Mouse (Mus musculus) left cerebral cortex, adult 2 months (tissue): ENCODE results near the gene Abhd14b. TPM values are rescaled to one million over a fixed set of nuclear protein-coding genes. Genes with fewer than 3 reads are reported as not detected.

ENCODE experiments used
- DNase-seq, 2 experiments: peaks; one replicate each; pipeline ENCODE4 v3.0.0; 2021 to 2022; ENCODE audit warnings: low spot score in 2 of 2, mixed read lengths in 1 of 2; ENCODE audit errors: extremely low spot score in 1 of 2
- H3K27ac ChIP-seq: fragments of 200-600 bp; 2 replicates; pipeline ENCODE4 v1.8.1; 2022
- H3K4me3 ChIP-seq: fragments of 200-600 bp; 2 replicates; pipeline ENCODE4 v1.8.1; 2022
- CTCF ChIP-seq: fragments of 200-600 bp; IDR thresholded peaks from 2 replicates; pipeline ENCODE4 v1.8.1; 2022; ENCODE audit warnings: antibody characterized with exemption, mild to moderate bottlenecking, moderate library complexity
- intact Hi-C: fragments of 180-260 bp; cut with DNase I; formaldehyde crosslinking; loops from one replicate; pipeline ENCODE4 v1.15.1; 2025
- long read RNA-seq, 2 experiments: library from polyadenylated mRNA; stranded (forward); transcript quantifications; one replicate each; pipeline ENCODE4 v2.0.0; 2021; ENCODE audit warnings: borderline mapping rate in 2 of 2
- total RNA-seq, 2 experiments: library from RNA; stranded (reverse); gene quantifications; 2 replicates each; pipeline ENCODE4 v1.2.3; 2021

Abhd14b gene
- 10 to 100 TPM; 12.2 to 14.1 TPM for total RNA-seq
- long read RNA-seq, experiment 1, partial matches to known transcripts: 7 of 15 reads
- long read RNA-seq, experiment 1, other reads (novel, unspliced or antisense): 4 of 15 reads
- long read RNA-seq, experiment 2, partial matches to known transcripts: 7 of 18 reads
- long read RNA-seq, experiment 2, other reads (novel, unspliced or antisense): 5 of 18 reads

DNA sequence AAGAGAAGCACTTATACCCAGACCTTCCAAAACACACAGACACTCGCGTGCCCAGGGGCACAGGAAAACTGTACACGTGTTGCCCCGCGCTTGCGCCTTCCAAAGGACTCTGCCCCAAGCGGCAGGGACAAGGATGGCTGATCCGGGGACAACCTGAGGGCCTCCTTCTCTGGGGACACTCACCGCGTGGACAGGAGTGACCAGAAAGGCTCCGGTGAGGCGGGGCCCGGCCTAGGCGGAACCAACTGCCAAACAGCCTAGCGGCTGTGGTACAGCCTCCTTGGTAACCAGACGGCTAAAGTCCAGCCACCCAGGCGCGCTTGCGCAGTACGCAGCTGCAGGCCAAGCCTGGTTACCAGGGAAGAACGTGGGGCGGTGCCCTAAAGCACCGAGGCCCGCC is at the start of gene Abhd14b, which contains the start of gene Abhd14a:
Abhd14b (plus strand) TSS at position 112 of the 400 bp plus-strand sequence.
Abhd14a (minus strand) TSS at position 331 of the 400 bp plus-strand sequence.
- peak; percentile 89 to 91 for DNase-seq
- intact Hi-C loops: no loop called here
- H3K27ac ChIP-seq: peak within 1 kb of the TSS; percentile 83

DNA sequence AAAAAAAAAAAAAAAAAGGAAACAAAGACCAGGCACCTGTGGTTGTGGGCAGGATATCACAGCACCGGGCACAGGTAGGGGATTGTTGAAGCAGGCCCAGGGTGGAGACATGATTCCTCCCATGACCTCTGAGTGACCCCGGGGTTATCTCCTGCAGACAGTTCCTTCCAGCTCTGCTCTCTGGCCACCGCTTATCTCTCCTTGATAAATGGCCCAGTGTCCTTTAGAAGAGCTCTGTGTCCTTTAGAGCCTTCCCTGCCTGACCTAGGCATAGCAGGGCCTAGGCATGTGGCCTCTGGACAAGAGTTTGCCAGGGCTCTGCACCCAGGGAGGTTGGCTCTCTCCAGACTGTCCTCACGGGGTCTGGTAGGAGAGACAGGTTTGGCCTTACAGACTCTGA is 49.5 kb upstream of the Abhd14b start:
- intact Hi-C loops: no loop called here
- Histone ChIP-seq H3K4me3 (no peak overlapping the region), H3K27ac (no peak overlapping the region)
- no peak for TF ChIP-seq CTCF
- DNase-seq: no peak

More for the DNA sequence above, at the start of gene Abhd14b, which contains the start of gene Abhd14a:
- H3K4me3 ChIP-seq: peak within 1 kb of the TSS; percentile 61
- TF ChIP-seq CTCF: peak; percentile 51

DNA sequence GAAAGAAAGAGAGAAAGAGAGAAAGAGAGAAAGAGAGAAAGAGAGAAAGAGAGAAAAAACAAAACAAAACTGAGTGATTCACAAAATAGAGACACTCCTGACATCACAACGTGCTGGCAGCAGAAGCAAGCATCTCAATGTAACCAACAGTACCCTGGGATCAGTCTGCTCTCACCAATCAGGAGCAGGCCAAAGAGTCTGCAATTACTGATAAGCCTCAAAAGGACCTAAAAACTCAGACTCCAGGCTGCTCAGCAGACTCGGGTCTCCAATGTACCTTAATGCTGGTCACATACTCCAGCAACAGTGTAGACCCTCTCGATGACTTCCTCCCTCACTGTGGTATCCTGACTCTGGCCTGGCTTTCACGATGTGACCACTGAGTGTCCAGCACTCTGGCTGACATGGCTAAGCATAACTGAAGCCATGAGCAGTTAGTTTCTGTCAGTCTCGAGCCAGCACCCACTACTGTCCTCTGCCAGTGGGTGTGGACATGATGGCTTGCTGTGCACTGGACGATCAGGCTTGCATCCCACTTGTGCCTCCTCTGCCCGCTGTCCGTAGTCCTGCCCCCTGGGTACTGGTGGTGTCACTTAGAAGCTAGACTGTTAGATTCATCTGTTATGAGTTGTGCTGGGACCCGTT is 48.5 kb upstream of the Abhd14b start:
- H3K4me3 ChIP-seq: no peak overlapping the region
- intact Hi-C loops: no loop called here
- H3K27ac ChIP-seq: no peak overlapping the region
- TF ChIP-seq CTCF: no peak
- no peak for DNase-seq

DNA sequence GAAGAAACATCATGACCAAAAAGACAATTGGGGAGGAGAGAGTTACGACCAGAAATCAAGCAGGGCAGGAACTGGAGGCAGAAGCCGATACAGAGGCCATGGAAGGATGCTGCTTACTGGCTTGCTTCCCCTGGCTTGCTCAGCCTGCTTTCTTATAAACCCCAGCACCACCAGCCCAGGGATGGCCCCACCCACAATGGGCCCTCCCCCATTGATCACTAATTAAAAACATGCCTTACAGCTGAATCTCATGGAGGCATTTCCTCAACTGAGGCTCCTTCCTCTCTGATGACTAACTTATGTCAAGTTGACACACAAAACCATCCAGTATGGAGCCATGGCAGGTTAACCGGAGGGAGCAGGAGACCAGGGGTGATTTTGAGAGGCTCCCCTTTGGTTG is 47.5 kb upstream of the Abhd14b start:
- Histone ChIP-seq H3K4me3 (no peak overlapping the region), H3K27ac (no peak overlapping the region)
- no peak for DNase-seq
- intact Hi-C loops: no loop called here
- no peak for TF ChIP-seq CTCF

DNA sequence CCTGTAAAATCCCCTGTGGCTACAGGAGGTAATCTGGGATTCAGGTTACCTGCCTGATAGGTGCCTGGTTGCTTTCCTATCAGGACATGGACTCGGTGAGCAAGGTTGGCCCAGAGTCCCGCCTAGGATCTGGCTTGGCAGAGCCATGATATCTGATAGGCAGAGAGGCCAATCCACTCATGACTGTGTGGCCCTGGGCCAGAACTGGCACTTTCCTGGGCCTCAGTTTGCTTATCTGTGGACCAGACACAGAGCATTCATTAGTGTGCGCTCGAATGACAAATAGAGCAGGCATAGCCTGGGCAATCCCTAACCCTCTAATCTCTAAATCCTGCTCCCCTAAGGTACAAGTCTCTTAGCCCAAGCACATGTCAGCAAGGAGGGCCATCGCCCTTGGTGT is 45.1 kb upstream of the Abhd14b start:
- intact Hi-C loops: loop anchor here (2.0 kb wide), 3 partner anchors 17 to 101 kb away; no protein-coding TSS in a partner anchor
- H3K27ac ChIP-seq: peak overlapping the region; percentile 87
- TF ChIP-seq CTCF: no peak
- no peak overlapping the region for H3K4me3 ChIP-seq
- no peak for DNase-seq

DNA sequence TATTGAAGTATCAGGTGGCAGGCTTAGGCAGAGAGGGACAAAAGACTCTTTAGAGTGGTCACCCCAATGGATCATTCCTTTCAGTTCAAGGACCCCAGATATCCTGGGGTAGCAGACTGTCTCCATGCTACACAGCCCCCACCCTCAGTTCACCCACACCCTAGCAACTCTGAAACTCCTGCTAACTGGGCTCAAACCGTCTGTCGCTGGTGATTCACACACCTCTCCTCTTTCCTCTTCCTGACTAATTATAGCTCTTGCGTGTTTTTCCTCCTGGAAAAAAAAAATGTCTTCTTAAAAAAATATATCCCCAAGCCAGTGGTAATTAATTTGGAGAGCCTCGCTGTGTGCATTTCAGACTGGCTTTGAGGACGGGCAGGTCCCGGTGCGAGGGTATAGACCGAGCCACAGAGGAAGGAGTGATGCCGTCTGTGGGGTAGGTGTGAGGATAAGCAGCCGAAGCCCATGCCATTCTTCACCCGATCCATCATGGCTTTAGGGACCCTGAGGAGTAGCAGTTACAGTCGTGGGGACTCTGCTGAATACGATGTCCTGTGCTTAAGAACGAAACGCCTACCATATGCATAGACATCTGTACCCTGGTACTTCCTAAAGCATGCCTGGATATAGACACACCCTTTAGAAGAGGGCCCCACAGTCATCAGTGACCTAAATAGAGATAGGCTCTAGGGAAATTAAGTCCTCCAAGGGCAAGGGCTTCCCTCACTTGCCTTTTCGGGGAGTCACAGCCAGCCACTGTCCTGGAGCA is 44.5 kb upstream of the Abhd14b start:
- intact Hi-C loops: loop anchor here (2.0 kb wide), 3 partner anchors 16 to 102 kb away; no protein-coding TSS in a partner anchor
- no peak for TF ChIP-seq CTCF
- no peak for DNase-seq
- H3K27ac ChIP-seq: peak overlapping the region; percentile 87
- no peak overlapping the region for H3K4me3 ChIP-seq

DNA sequence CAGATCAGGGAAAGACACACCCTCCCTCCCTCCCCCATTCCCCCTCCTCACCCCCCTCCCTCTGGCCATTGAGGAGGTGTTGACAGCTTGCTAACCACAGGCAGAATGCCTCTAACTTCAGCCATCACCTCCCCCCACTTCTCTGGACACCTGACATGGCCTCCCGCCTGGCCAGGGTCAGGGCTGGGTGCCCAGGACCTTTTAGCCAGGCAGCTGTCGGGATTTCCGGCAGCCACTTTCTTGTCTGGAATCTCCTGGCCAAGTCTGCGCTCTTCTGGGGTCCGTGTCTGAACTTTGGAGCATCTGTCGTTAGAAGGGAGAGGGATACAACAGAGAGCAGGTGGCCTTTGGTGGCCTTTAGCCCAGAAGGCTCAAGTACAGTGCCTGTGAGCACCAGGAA is 42.0 kb upstream of the Abhd14b start:
- H3K4me3 ChIP-seq: no peak overlapping the region
- 0 out of 2 replicates have a peak overlapping the region, but pooled peaks have one; percentile 28 for H3K27ac ChIP-seq
- DNase-seq: no peak
- TF ChIP-seq CTCF: no peak
- intact Hi-C loops: no loop called here

DNA sequence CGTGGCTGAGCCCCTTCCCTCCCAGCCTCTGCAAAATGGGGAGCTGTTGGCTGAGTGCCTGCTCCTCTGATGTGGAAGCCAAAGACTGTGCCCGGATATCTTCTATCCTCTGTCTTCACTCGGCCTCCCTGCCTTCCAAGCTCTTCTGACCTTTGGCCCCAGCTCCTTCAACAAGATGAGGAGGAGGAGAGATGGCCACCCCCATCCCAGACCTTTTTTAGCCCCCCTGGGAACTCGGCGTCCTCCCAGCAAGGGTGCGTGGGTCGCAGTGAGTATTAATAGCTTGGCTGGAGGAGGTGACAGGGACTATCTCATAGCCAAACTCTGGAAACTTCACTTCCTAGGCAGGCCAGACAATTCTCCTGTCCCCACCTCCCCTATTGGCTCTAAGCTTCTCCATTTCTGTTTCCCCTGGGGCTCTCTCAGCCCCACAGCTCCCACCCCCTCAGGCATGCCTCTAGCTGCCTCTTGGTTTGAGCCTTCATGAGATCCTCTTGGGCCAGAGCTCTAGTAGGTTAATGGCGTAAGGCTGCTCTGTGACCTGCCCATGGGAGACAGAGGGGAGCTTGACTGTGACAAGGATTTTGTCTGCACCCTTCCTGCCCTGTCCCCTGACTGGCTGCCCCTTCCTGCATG is 40.7 kb upstream of the Abhd14b start:
- TF ChIP-seq CTCF: no peak
- DNase-seq: peak in 1 of 2 experiments; percentile 55
- Histone ChIP-seq H3K4me3 (no peak overlapping the region), H3K27ac (peak overlapping the region; percentile 63)
- intact Hi-C loops: no loop called here

DNA sequence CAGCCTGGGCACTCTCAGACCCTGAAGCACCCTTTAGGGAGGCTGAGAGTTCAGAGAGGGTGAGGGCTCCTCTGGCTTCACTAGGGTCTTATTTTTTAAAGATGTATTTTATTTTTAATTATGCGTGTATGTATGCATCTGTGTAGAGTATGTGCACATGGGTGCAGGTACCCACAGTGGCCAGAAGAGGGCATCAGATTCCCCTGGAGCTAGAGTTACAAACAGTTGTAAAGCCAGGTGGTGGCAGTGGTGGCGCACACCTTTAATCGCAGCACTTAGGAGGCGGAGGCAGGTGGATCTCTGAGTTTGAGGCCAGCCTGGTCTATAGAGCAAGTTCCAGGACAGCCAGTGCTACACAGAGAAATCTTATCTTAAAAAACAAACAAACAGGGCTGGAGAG is 38.2 kb upstream of the Abhd14b start:
- no peak for DNase-seq
- Histone ChIP-seq H3K4me3 (no peak overlapping the region), H3K27ac (no peak overlapping the region)
- TF ChIP-seq CTCF: peak; percentile 18
- intact Hi-C loops: no loop called here

DNA sequence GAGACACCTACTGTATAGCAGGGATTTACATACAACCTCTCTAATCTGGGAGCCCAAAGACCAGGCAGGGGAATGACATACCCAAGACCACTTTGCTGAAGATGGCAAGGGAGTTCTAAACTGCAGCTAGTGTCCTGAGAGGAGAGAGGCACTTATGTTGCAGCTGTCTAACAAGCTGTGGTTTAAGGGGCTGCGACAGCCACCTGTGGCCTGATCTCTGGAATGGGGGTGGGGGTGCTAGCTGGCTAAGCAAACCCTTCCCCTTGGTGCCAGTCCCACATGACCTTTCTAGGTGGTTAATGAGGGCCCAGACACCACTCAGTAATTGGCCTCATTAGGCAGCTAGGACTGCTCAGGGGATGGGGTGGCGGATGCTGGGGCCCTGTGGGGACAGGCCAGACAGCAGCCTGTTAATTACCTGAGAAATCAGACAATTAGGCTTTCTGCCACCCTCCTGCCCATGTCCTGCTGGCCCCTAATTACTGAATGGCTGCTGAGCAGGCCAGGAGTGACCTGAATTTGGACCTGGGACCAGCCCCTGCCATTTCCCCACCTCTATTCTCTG is 37.1 kb upstream of the Abhd14b start:
- no peak for DNase-seq
- TF ChIP-seq CTCF: no peak
- Histone ChIP-seq H3K4me3 (no peak overlapping the region), H3K27ac (0 out of 2 replicates have a peak overlapping the region, but pooled peaks have one; percentile 26)
- intact Hi-C loops: no loop called here

DNA sequence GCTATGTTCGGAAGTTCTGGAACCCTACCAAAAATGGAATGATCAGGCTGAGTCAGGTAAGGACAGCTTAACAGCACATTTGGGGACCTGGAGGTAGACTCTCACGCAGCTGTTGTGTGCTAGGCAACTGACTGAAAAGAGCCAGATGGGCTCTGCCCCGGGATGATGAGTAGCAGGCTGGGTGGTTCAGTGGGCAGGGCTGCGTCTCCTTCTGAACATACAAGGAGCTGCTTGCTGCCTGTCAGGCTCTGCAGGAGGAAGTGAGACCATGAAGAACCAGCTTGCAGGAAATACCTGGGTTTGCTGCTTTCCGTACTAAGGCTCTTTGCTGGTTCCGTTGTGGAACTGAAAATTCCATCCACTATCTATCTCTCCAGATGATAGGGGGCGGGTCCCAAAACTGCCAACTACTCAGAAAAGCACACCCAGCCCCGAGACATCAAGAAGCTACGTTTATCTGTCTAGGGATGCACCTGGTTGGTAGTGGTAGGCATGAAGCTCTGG is 36.1 kb upstream of the Abhd14b start:
- no peak for TF ChIP-seq CTCF
- peak in 1 of 2 experiments; percentile 54 for DNase-seq
- intact Hi-C loops: no loop called here

More for the DNA sequence above, 36.1 kb upstream of the Abhd14b start:
- no peak overlapping the region for H3K27ac ChIP-seq
- H3K4me3 ChIP-seq: no peak overlapping the region
